Mouse (Mus musculus): ENCODE data around the gene Abcg2. TPM values are rescaled to one million over a fixed set of nuclear protein-coding genes. Genes with fewer than 3 reads are reported as not detected.

Abcg2 gene
- polyA plus RNA-seq, 1 experiment from 2014 or later = 30.1 TPM

DNA sequence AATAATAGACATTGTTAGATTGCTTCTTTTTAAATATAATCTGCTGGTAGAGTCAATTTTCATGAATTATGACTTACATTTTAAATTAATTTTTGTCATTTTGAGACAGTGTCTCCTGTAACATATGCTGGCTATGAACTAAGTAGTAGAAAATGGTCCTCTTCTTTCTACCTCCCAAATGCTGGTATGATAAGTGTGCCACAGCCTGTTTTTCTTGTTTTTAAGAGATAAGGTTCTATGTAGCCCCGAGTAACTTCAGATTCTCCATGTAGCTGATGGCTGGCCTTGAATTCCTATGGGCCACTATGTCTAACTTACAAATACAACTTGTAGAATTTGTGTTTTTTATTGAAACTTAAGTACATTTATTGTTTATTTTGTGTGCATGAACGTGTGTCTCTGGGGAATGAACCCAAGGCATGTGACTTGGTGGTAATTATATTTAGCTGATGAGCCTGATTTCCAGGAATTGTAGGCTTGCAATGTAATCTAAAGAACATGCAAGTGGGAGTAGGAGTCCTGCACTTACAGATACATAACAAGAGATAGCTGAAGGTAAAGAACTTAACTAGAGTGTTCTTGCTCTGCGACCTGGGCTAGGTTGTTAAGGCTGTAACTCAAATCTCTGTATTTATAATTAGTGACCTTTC is 63.9 kb downstream of the Abcg2 start:
- no peak overlapping the region for H3K4me2 ChIP-seq (ENCODE audit: low read depth, low read length)
- H3K27ac ChIP-seq (ENCODE audit: low read depth, low read length) = no peak overlapping the region
- 89% methylated on average over 3 of the region's 3 CpGs for WGBS
- no peaks in the 10 kb centered on the region for H3K27me3 ChIP-seq (ENCODE audit: control insufficient read depth, insufficient read depth, low read length)
- no peak overlapping the region for H3K9ac ChIP-seq (replicated peaks; ENCODE audit: low read depth, low read length)
- no peaks in the 10 kb centered on the region for H3K36me3 ChIP-seq (ENCODE audit: control insufficient read depth, insufficient read depth, low read length)
- H3K4me1 ChIP-seq (ENCODE audit: control insufficient read depth, insufficient read depth, low read length) = no peaks in the 10 kb centered on the region
- H3K4me3 ChIP-seq (ENCODE audit: low read depth, low read length) = no peak overlapping the region
- no peak for ATAC-seq (ENCODE audit: low read depth)
- H3K9me3 ChIP-seq (ENCODE audit: control insufficient read depth, low read length) = no peaks in the 10 kb centered on the region

DNA sequence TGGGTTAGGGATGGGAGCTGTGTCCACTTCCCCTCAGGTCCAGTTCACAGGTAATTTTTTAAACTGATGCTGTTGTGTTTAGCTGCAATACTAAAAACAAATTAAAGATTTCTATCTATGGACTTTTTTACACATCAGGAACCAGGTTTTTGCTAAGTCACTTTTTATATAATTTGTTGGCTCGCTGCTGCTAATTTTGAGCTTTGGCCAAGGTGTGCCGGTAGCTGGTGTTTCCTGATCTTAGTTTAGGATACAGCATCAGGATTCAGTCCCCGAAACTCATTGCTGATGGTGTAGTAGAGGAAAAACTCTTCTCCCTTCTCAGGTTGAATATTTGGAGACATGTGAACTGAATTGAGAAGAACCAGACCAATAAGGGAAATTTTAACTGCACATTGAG is 65.8 kb downstream of the Abcg2 start:
- Histone ChIP-seq H3K4me3 (ENCODE audit: low read depth, low read length) (no peak overlapping the region), H3K27me3 (ENCODE audit: control insufficient read depth, insufficient read depth, low read length) (no peaks in the 10 kb centered on the region), H3K4me2 (ENCODE audit: low read depth, low read length) (no peak overlapping the region), H3K4me1 (ENCODE audit: control insufficient read depth, insufficient read depth, low read length) (no peaks in the 10 kb centered on the region), H3K27ac (ENCODE audit: low read depth, low read length) (no peak overlapping the region), H3K36me3 (ENCODE audit: control insufficient read depth, insufficient read depth, low read length) (no peaks in the 10 kb centered on the region), H3K9me3 (ENCODE audit: control insufficient read depth, low read length) (no peaks in the 10 kb centered on the region), H3K9ac (replicated peaks; ENCODE audit: low read depth, low read length) (no peak overlapping the region)
- no peak for ATAC-seq (ENCODE audit: low read depth)
- WGBS = 95% methylated on average over 3 of the region's 3 CpGs

DNA sequence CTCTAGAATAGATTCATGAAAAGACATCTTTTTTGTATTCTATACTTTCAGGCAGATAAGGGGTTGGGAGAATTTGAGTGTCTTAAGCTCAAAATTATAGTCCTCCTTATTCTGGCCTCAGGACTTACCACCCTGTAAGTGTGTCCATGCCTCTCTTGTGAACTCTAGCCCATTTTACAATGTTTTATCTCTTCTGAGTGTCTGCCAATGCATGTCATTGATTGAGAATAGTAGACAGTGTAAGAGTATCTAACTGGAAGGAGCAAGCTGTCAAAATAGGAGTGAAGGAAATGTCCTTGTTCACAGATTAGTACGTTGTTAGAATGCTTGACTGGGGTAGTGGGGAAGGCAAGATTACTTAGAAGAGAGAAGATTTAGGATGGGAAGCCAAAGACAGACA is 66.7 kb downstream of the Abcg2 start:
- Histone ChIP-seq H3K4me3 (ENCODE audit: low read depth, low read length) (no peak overlapping the region), H3K36me3 (ENCODE audit: control insufficient read depth, insufficient read depth, low read length) (no peaks in the 10 kb centered on the region), H3K4me1 (ENCODE audit: control insufficient read depth, insufficient read depth, low read length) (no peaks in the 10 kb centered on the region), H3K27me3 (ENCODE audit: control insufficient read depth, insufficient read depth, low read length) (no peaks in the 10 kb centered on the region), H3K9me3 (ENCODE audit: control insufficient read depth, low read length) (no peaks in the 10 kb centered on the region), H3K4me2 (ENCODE audit: low read depth, low read length) (no peak overlapping the region), H3K27ac (ENCODE audit: low read depth, low read length) (no peak overlapping the region), H3K9ac (replicated peaks; ENCODE audit: low read depth, low read length) (no peak overlapping the region)
- ATAC-seq (ENCODE audit: low read depth) = no peak
- 79% methylated on average over 1 of the region's 1 CpGs for WGBS

DNA sequence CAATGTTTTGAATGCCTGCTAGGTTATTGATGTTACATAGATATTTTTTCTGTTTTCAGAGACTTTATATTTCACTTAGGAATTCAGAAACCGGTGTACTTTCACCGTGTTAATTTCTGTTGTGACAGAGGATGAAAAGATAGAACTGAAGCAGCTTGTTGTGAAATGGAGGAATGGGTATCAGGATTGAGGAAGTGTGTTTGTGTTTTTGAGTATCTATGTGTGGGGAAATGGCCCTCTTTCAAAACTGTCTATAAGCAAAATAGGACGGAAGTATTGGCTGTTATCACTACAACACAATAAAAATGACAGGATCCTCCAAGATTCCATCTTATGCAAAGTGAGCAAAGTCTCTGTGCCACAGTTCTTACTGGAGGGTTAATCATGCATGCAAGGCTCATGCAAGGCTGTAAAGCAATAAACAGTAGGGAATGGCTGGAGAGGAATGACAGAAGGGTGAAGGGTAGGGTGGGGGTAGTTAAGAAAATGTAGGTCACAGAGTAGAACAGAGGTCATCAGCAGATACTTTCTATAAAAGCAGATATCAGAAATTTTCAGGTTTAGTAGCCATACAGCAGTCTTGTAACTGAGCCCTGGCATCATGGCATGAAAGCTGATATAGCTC is 76.7 kb downstream of the Abcg2 start:
- Histone ChIP-seq H3K27ac (ENCODE audit: low read depth, low read length) (no peak overlapping the region), H3K36me3 (ENCODE audit: control insufficient read depth, insufficient read depth, low read length) (no peaks in the 10 kb centered on the region), H3K4me3 (ENCODE audit: low read depth, low read length) (no peak overlapping the region), H3K9ac (replicated peaks; ENCODE audit: low read depth, low read length) (no peak overlapping the region), H3K4me1 (ENCODE audit: control insufficient read depth, insufficient read depth, low read length) (no peaks in the 10 kb centered on the region), H3K27me3 (ENCODE audit: control insufficient read depth, insufficient read depth, low read length) (no peaks in the 10 kb centered on the region), H3K4me2 (ENCODE audit: low read depth, low read length) (no peak overlapping the region), H3K9me3 (ENCODE audit: control insufficient read depth, low read length) (no peaks in the 10 kb centered on the region)
- no peak for ATAC-seq (ENCODE audit: low read depth)
- 62% methylated on average over 3 of the region's 3 CpGs for WGBS

DNA sequence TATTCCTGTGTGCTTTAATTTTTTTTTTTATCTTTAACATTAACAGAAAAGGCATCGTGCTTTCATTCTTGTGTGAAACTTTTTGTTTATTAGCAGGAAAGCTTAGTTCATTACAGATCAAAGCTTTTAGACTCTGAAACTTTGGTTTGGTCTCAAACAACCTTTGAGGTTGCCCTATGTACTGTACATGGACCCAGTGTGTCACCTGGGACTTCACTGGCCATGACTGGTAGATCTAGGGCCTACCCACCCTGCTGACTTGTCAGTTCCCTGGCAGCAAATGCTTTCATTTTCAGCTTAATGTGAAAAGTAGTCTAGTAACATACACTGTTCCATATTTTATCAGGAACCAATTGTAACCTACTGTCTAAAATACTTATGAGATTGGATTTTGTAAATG is 93.5 kb downstream of the Abcg2 start:
- ATAC-seq (ENCODE audit: low read depth) = no peak
- Histone ChIP-seq H3K4me3 (ENCODE audit: low read depth, low read length) (no peak overlapping the region), H3K4me2 (ENCODE audit: low read depth, low read length) (no peak overlapping the region), H3K9ac (replicated peaks; ENCODE audit: low read depth, low read length) (no peak overlapping the region), H3K27ac (ENCODE audit: low read depth, low read length) (no peak overlapping the region), H3K4me1 (ENCODE audit: control insufficient read depth, insufficient read depth, low read length) (no peaks in the 10 kb centered on the region), H3K36me3 (ENCODE audit: control insufficient read depth, insufficient read depth, low read length) (no peaks in the 10 kb centered on the region), H3K9me3 (ENCODE audit: control insufficient read depth, low read length) (no peaks in the 10 kb centered on the region), H3K27me3 (ENCODE audit: control insufficient read depth, insufficient read depth, low read length) (no peaks in the 10 kb centered on the region)
- WGBS = 98% methylated on average over 1 of the region's 1 CpGs

DNA sequence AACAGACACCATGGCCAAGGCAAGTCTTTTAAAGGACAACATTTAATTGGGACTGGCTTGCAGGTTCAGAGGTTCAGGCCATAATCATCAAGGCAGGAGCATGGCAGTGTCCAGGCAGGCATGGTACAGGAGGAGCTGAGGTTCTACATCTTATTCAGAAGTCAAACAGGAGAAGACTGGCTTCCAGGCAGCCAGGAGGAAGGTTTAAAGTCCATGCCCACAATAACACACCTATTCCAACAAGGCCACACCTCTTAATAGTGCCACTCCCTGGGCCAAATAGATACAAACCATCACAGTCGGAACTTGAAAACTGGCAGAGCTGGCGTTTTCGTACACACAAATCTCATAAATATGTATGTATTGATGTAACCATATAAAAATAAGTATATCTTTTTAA is 94.2 kb downstream of the Abcg2 start:
- H3K36me3 ChIP-seq (ENCODE audit: control insufficient read depth, insufficient read depth, low read length) = no peaks in the 10 kb centered on the region
- no peaks in the 10 kb centered on the region for H3K4me1 ChIP-seq (ENCODE audit: control insufficient read depth, insufficient read depth, low read length)
- no peak overlapping the region for H3K27ac ChIP-seq (ENCODE audit: low read depth, low read length)
- H3K9ac ChIP-seq (replicated peaks; ENCODE audit: low read depth, low read length) = no peak overlapping the region
- H3K4me2 ChIP-seq (ENCODE audit: low read depth, low read length) = no peak overlapping the region
- no peak overlapping the region for H3K4me3 ChIP-seq (ENCODE audit: low read depth, low read length)
- no peaks in the 10 kb centered on the region for H3K9me3 ChIP-seq (ENCODE audit: control insufficient read depth, low read length)
- ATAC-seq (ENCODE audit: low read depth) = no peak
- WGBS = 97% methylated on average over 3 of the region's 3 CpGs
- H3K27me3 ChIP-seq (ENCODE audit: control insufficient read depth, insufficient read depth, low read length) = no peaks in the 10 kb centered on the region

DNA sequence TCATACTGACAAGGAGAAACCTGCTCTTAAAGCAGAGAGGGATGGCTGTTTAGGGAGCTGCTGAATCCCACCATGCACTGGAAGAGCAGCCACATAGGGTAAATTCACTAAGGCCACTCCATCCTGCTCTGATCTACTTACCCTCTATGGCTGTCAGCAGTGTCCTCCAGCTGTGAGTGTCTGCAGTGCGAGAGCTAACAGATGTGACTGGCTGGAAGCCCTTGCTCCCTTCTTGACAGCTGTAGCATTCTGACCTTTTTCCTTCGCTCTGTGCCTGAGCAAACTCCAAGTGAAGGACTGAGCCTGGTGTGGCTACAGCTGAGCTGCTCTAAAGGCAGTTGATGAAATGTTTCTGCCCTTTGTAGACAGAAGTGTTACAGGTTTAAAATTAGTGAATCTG is 107.3 kb downstream of the Abcg2 start:
- Histone ChIP-seq H3K36me3 (ENCODE audit: control insufficient read depth, insufficient read depth, low read length) (no peaks in the 10 kb centered on the region), H3K4me2 (ENCODE audit: low read depth, low read length) (no peak overlapping the region), H3K27me3 (ENCODE audit: control insufficient read depth, insufficient read depth, low read length) (no peaks in the 10 kb centered on the region), H3K27ac (ENCODE audit: low read depth, low read length) (no peak overlapping the region), H3K9me3 (ENCODE audit: control insufficient read depth, low read length) (no peaks in the 10 kb centered on the region), H3K4me3 (ENCODE audit: low read depth, low read length) (no peak overlapping the region), H3K4me1 (ENCODE audit: control insufficient read depth, insufficient read depth, low read length) (no peaks in the 10 kb centered on the region), H3K9ac (replicated peaks; ENCODE audit: low read depth, low read length) (no peak overlapping the region)
- no peak for ATAC-seq (ENCODE audit: low read depth)
- 81% methylated on average over 2 of the region's 2 CpGs for WGBS

DNA sequence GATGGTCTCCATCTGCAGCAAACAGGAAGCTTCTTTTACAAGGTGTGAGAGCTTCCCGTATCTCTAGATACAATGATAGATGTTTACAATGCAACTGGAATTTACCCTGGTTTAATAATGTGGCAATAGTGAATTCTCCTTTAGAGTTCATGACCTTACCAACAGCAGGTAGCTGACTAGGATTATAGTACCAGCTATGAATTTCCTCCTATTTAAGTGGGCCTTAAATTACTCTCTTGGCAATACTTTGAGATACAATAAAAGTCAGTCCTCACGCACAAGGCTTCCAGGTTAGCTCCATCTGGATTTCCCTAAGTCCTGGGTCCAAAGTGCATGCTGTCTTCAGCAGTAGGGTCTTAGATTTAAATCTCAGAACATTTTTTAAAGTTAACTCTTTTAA is 109.9 kb downstream of the Abcg2 start:
- H3K9me3 ChIP-seq (ENCODE audit: control insufficient read depth, low read length) = no peaks in the 10 kb centered on the region
- H3K4me2 ChIP-seq (ENCODE audit: low read depth, low read length) = no peak overlapping the region
- H3K4me1 ChIP-seq (ENCODE audit: control insufficient read depth, insufficient read depth, low read length) = no peaks in the 10 kb centered on the region
- no peaks in the 10 kb centered on the region for H3K27me3 ChIP-seq (ENCODE audit: control insufficient read depth, insufficient read depth, low read length)
- WGBS = 65% methylated on average over 2 of the region's 2 CpGs
- H3K36me3 ChIP-seq (ENCODE audit: control insufficient read depth, insufficient read depth, low read length) = no peaks in the 10 kb centered on the region
- H3K9ac ChIP-seq (replicated peaks; ENCODE audit: low read depth, low read length) = no peak overlapping the region
- no peak overlapping the region for H3K4me3 ChIP-seq (ENCODE audit: low read depth, low read length)
- ATAC-seq (ENCODE audit: low read depth) = no peak
- no peak overlapping the region for H3K27ac ChIP-seq (ENCODE audit: low read depth, low read length)

DNA sequence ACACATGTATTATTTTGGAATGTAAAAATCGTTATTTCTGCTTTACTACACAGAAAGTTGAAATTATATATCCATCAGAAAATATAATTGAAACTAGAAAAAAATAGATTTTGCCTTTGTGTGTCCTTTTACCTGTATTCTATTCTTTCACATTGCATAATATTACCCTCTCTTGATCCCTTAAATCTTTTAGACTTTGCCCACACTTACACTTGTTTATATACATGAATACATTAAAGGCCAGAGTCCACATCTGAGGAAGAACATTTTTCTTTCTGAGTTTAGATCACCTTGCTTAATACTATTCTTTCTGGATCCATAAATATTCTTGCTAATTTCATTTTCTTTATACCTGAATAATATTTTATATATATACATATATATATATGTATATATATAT is 110.4 kb downstream of the Abcg2 start:
- Histone ChIP-seq H3K36me3 (ENCODE audit: control insufficient read depth, insufficient read depth, low read length) (no peaks in the 10 kb centered on the region), H3K9me3 (ENCODE audit: control insufficient read depth, low read length) (no peaks in the 10 kb centered on the region), H3K4me3 (ENCODE audit: low read depth, low read length) (no peak overlapping the region), H3K9ac (replicated peaks; ENCODE audit: low read depth, low read length) (no peak overlapping the region), H3K27ac (ENCODE audit: low read depth, low read length) (no peak overlapping the region), H3K27me3 (ENCODE audit: control insufficient read depth, insufficient read depth, low read length) (no peaks in the 10 kb centered on the region), H3K4me2 (ENCODE audit: low read depth, low read length) (no peak overlapping the region), H3K4me1 (ENCODE audit: control insufficient read depth, insufficient read depth, low read length) (no peaks in the 10 kb centered on the region)
- WGBS = 85% methylated on average over 1 of the region's 1 CpGs
- ATAC-seq (ENCODE audit: low read depth) = no peak

Measured in neural tube, embryonic 14.5 days (tissue).